Mouse (Mus musculus) CH12.LX (cell line): ENCODE measurements around the gene Tppp. TPM values are rescaled to one million over a fixed set of nuclear protein-coding genes. Genes with fewer than 3 reads are reported as not detected.

Source experiments
- DNase-seq: peaks from one replicate; pipeline ENCODE4 v3.0.0-alpha.2; 2013; ENCODE audit errors: extremely low read depth
- H3K27ac ChIP-seq: 2 replicates; pipeline ENCODE4 v1.5.1; 2012; ENCODE audit warnings: low read depth, mild to moderate bottlenecking, control low read depth, moderate library complexity; ENCODE audit not compliant: insufficient read depth
- H3K27me3 ChIP-seq: replicated peaks from 2 replicates; pipeline ENCODE3; 2012; ENCODE audit warnings: inconsistent platforms
- H3K36me3 ChIP-seq, 2 experiments: replicated peaks in 1 of 2; 2 replicates each; pipeline versions ENCODE3 to v1.6.1; 2012; ENCODE audit warnings: inconsistent platforms in 1 of 2, low read length in 1 of 2, mild to moderate bottlenecking in 1 of 2, mixed read lengths in 1 of 2, moderate library complexity in 1 of 2; ENCODE audit not compliant: control insufficient read depth in 1 of 2, insufficient read depth in 1 of 2
- H3K4me1 ChIP-seq, 2 experiments: 2 replicates each; pipeline ENCODE4 v1.6.1; 2012; ENCODE audit warnings: inconsistent platforms in 1 of 2, moderate library complexity in 1 of 2; ENCODE audit not compliant: insufficient read depth in 2 of 2, control insufficient read depth in 1 of 2
- H3K4me2 ChIP-seq: 2 replicates; pipeline ENCODE4 v1.6.1; 2012; ENCODE audit warnings: low read depth, mild to moderate bottlenecking, control low read depth; ENCODE audit not compliant: poor library complexity, insufficient read depth, severe bottlenecking
- H3K4me3 ChIP-seq, 3 experiments: fragments of 150-350 bp in 1 of 3; sonication (generic) in 1 of 3; replicated peaks in 1 of 3; 2 replicates each; pipeline versions ENCODE3 to v1.5.1; 2011 to 2012; ENCODE audit warnings: low read depth in 2 of 3, low read length in 2 of 3, mild to moderate bottlenecking in 2 of 3, moderate library complexity in 2 of 3, control low read depth in 1 of 3, improper control_type of control experiment in 1 of 3, inconsistent platforms in 1 of 3, mixed read lengths in 1 of 3; ENCODE audit not compliant: poor library complexity in 1 of 3
- H3K79me2 ChIP-seq: replicated peaks from 2 replicates; pipeline ENCODE4 v1.6.1; 2012; ENCODE audit warnings: mild to moderate bottlenecking, moderate library complexity; ENCODE audit not compliant: control insufficient read depth, poor library complexity, insufficient read depth, severe bottlenecking; ENCODE audit errors: extremely low read depth
- H3K9ac ChIP-seq: 2 replicates; pipeline ENCODE4 v1.6.1; 2012; ENCODE audit warnings: low read depth, mild to moderate bottlenecking, control low read depth, moderate library complexity; ENCODE audit not compliant: insufficient read depth
- H3K9me3 ChIP-seq: replicated peaks from 2 replicates; pipeline ENCODE3; 2012; ENCODE audit warnings: low read length, inconsistent platforms, mixed read lengths
- BHLHE40 ChIP-seq: IDR thresholded peaks from 2 replicates; pipeline ENCODE4 v1.6.1; 2011; ENCODE audit warnings: mild to moderate bottlenecking, low read depth, low read length, improper control_type of control experiment
- CHD1 ChIP-seq: IDR thresholded peaks from 2 replicates; pipeline ENCODE4 v1.6.1; 2012; ENCODE audit warnings: low read depth, low read length, improper control_type of control experiment, inconsistent platforms
- CHD2 ChIP-seq: IDR thresholded peaks from 2 replicates; pipeline ENCODE4 v1.6.1; 2011; ENCODE audit warnings: low read length, improper control_type of control experiment
- E2F4 ChIP-seq: IDR thresholded peaks from 2 replicates; pipeline ENCODE4 v1.6.1; 2011; ENCODE audit warnings: low read depth, low read length, improper control_type of control experiment; ENCODE audit not compliant: insufficient replicate concordance
- EP300 ChIP-seq: IDR thresholded peaks from 2 replicates; pipeline ENCODE4 v1.6.1; 2011; ENCODE audit warnings: low read length, improper control_type of control experiment
- ETS1 ChIP-seq: conservative IDR thresholded peaks from 2 replicates; pipeline ENCODE4 v1.6.1; 2012; ENCODE audit warnings: low read depth, mild to moderate bottlenecking, inconsistent platforms, low read length, improper control_type of control experiment, moderate library complexity
- GABPA ChIP-seq: IDR thresholded peaks from 2 replicates; pipeline ENCODE4 v1.6.1; 2012; ENCODE audit warnings: low read depth, low read length, improper control_type of control experiment, inconsistent platforms; ENCODE audit not compliant: insufficient replicate concordance
- HCFC1 ChIP-seq: IDR thresholded peaks from 2 replicates; pipeline ENCODE4 v1.6.1; 2012; ENCODE audit warnings: low read depth, mild to moderate bottlenecking, inconsistent platforms, low read length, improper control_type of control experiment
- IRF4 ChIP-seq: IDR thresholded peaks from 2 replicates; pipeline ENCODE4 v1.6.1; 2014; ENCODE audit warnings: low read depth, mild to moderate bottlenecking, inconsistent platforms, low read length, improper control_type of control experiment
- JUN ChIP-seq: IDR thresholded peaks from 2 replicates; pipeline ENCODE4 v1.6.1; 2011; ENCODE audit warnings: low read depth, mild to moderate bottlenecking, low read length, improper control_type of control experiment, moderate library complexity; ENCODE audit not compliant: insufficient read depth
- KAT2A ChIP-seq: IDR thresholded peaks from 2 replicates; pipeline ENCODE4 v1.6.1; 2012; ENCODE audit warnings: low read length, improper control_type of control experiment, inconsistent platforms; ENCODE audit not compliant: insufficient replicate concordance
- MAFK ChIP-seq: IDR thresholded peaks from 2 replicates; pipeline ENCODE4 v1.6.1; 2011; ENCODE audit warnings: low read length, improper control_type of control experiment; ENCODE audit not compliant: insufficient replicate concordance
- MEF2A ChIP-seq: IDR thresholded peaks from 2 replicates; pipeline ENCODE4 v1.6.1; 2014; ENCODE audit warnings: low read depth, mild to moderate bottlenecking, inconsistent platforms, low read length, improper control_type of control experiment, borderline replicate concordance
- NELFE ChIP-seq: IDR thresholded peaks from 2 replicates; pipeline ENCODE4 v1.6.1; 2011; ENCODE audit warnings: low read depth, low read length, improper control_type of control experiment
- NRF1 ChIP-seq: IDR thresholded peaks from 2 replicates; pipeline ENCODE4 v1.6.1; 2014; ENCODE audit warnings: low read depth, mild to moderate bottlenecking, inconsistent platforms, low read length, improper control_type of control experiment, moderate library complexity
- PAX5 ChIP-seq: IDR thresholded peaks from 2 replicates; pipeline ENCODE4 v1.6.1; 2012; ENCODE audit warnings: low read length, inconsistent platforms, mixed read lengths
- POLR2A ChIP-seq: IDR thresholded peaks from 2 replicates; pipeline ENCODE4 v1.6.1; 2011; ENCODE audit warnings: low read depth, mild to moderate bottlenecking, improper control_type of control experiment, low read length
- RAD21 ChIP-seq: IDR thresholded peaks from 2 replicates; pipeline ENCODE4 v1.6.1; 2011; ENCODE audit warnings: low read depth, mild to moderate bottlenecking, low read length, improper control_type of control experiment, moderate library complexity
- SMC3 ChIP-seq: IDR thresholded peaks from 2 replicates; pipeline ENCODE4 v1.6.1; 2011; ENCODE audit warnings: low read depth, low read length, improper control_type of control experiment
- USF2 ChIP-seq: conservative IDR thresholded peaks from 2 replicates; pipeline ENCODE4 v1.6.1; 2011; ENCODE audit warnings: low read depth, low read length, improper control_type of control experiment
- ZC3H11A ChIP-seq: IDR thresholded peaks from 2 replicates; pipeline ENCODE4 v1.6.1; 2012; ENCODE audit warnings: low read depth, mild to moderate bottlenecking, inconsistent platforms, low read length, improper control_type of control experiment
- ZKSCAN1 ChIP-seq: IDR thresholded peaks from 2 replicates; pipeline ENCODE4 v1.6.1; 2012; ENCODE audit warnings: low read depth, inconsistent platforms, low read length, improper control_type of control experiment, borderline replicate concordance
- dilution Hi-C: fragments of 300-500 bp; cut with MboI; formaldehyde crosslinking; loops from 2 replicates; pipeline ENCODE4 v1.14.3; 2020; ENCODE audit warnings: low sequenced_read_pairs; ENCODE audit not compliant: extremely low pct_unique_long_range_greater_than_20kb, extremely low pct_ligation_motif_present
- in situ Hi-C: fragments of 300-500 bp; cut with MboI; formaldehyde crosslinking; loops from 3 replicates; pipeline ENCODE4 v1.14.3; 2019; ENCODE audit warnings: low sequenced_read_pairs, low pct_ligation_motif_present, low pct_unique_long_range_greater_than_20kb, mixed read lengths
- polyA plus RNA-seq: library from polyadenylated mRNA; unstranded; fragments of >175 nt; gene quantifications from 2 replicates; pipeline ENCODE4 v1.2.1, GENCODE M21; 2012; ENCODE audit warnings: low read depth; ENCODE audit not compliant: insufficient read length
- total RNA-seq, 2 experiments: library from RNA; depleted of rRNA; stranded (reverse); fragments of 300-350 nt in 1 of 2; fragments of >200 nt in 1 of 2; gene quantifications; 2 replicates each; pipeline ENCODE4 v1.2.3; 2012 to 2014

The Tppp gene
- total and polyA plus RNA-seq, 3 experiments, result 0.05 to 0.08 TPM; not detected in 1

GRCm38 (mm10) chr13:73990761-73991160 is 18.4 kb upstream of the Tppp start:
- dilution Hi-C loops, result no loop called here
- Histone ChIP-seq H3K27me3 (no peaks in the 10 kb centered on the region), H3K36me3 (no peaks in the 10 kb centered on the region), H3K4me3 (no peak overlapping the region), H3K79me2 (no peaks in the 10 kb centered on the region), H3K27ac (no peak overlapping the region), H3K4me1 (0 out of 4 replicates have a peak, but pooled peaks cover 0 to 3% of the 10 kb centered on the region in 2 experiments), H3K9ac (no peak overlapping the region), H3K4me2 (no peak overlapping the region), H3K9me3 (no peaks in the 10 kb centered on the region)
- no peak for TF ChIP-seq EP300
- TF ChIP-seq SMC3, result no peak
- no peak for TF ChIP-seq ETS1
- no peak for TF ChIP-seq HCFC1
- TF ChIP-seq PAX5, result no peak
- in situ Hi-C loops, result no loop called here
- DNase-seq, result no peak

GRCm38 (mm10) chr13:73991267-73991666 is 17.9 kb upstream of the Tppp start:
- DNase-seq, result no peak
- Histone ChIP-seq H3K79me2 (no peaks in the 10 kb centered on the region), H3K4me3 (no peak overlapping the region), H3K27me3 (no peaks in the 10 kb centered on the region), H3K9ac (no peak overlapping the region), H3K36me3 (no peaks in the 10 kb centered on the region), H3K4me2 (no peak overlapping the region), H3K27ac (no peak overlapping the region), H3K4me1 (0 out of 4 replicates have a peak, but pooled peaks cover 0 to 3% of the 10 kb centered on the region in 2 experiments), H3K9me3 (no peaks in the 10 kb centered on the region)
- dilution Hi-C loops, result no loop called here
- in situ Hi-C loops, result no loop called here
- TF ChIP-seq MAFK, result no peak
- TF ChIP-seq GABPA, result no peak
- TF ChIP-seq ETS1, result no peak
- no peak for TF ChIP-seq USF2
- TF ChIP-seq SMC3, result no peak
- TF ChIP-seq POLR2A, result no peak
- TF ChIP-seq CHD1, result no peak
- TF ChIP-seq MEF2A, result no peak
- no peak for TF ChIP-seq JUN
- TF ChIP-seq CHD2, result no peak
- TF ChIP-seq ZC3H11A, result no peak
- TF ChIP-seq NELFE, result no peak
- no peak for TF ChIP-seq RAD21
- no peak for TF ChIP-seq IRF4
- no peak for TF ChIP-seq NRF1
- TF ChIP-seq KAT2A, result no peak
- TF ChIP-seq ZKSCAN1, result no peak
- TF ChIP-seq E2F4, result no peak
- TF ChIP-seq BHLHE40, result no peak
